Mouse (Mus musculus) heart, postnatal 0 days (tissue): Measurements from ENCODE around the gene Trp53bp2.

Experiments used
- CTCF ChIP-seq: IDR thresholded peaks from 2 replicates; pipeline ENCODE4 v1.5.1; 2016; ENCODE audit warnings: antibody characterized with exemption, control low read depth, low read depth
- EP300 ChIP-seq: IDR thresholded peaks from 2 replicates; pipeline ENCODE4 v1.6.1; 2016; ENCODE audit warnings: antibody characterized with exemption, low read depth

DNA sequence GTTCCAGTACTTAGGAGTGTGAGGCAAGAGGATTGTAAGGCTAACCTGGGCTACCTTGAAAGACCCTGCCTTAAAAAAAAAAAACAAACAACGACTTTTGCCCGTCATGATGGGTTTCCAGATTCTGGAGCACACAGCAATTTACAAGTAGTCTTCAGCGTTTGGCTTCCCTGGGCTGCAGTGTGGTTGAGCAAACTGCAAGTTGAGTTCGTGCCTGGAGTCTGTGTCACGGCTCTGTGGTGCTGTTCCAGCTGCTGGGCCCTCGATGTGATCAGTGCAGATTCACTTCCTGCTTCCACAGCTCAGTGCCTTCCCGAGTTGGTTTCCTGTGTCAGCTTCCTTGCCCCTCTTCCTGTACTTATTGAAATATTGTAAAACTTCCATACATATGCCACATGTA lies 52.3 kb downstream of the Trp53bp2 start:
- TF ChIP-seq CTCF (no peak), EP300 (no peak)
